Mouse (Mus musculus) thymus, adult 18-20 months (tissue): ENCODE data around the gene Mgll.
A peak's percentile ranks its signal among the peaks of the same experiment; 100 is the strongest.

Experiments
- DNase-seq, 2 experiments: peaks; one replicate each; pipeline ENCODE4 v3.0.0; 2022; ENCODE audit warnings: mixed read lengths in 2 of 2

The Mgll gene

DNA sequence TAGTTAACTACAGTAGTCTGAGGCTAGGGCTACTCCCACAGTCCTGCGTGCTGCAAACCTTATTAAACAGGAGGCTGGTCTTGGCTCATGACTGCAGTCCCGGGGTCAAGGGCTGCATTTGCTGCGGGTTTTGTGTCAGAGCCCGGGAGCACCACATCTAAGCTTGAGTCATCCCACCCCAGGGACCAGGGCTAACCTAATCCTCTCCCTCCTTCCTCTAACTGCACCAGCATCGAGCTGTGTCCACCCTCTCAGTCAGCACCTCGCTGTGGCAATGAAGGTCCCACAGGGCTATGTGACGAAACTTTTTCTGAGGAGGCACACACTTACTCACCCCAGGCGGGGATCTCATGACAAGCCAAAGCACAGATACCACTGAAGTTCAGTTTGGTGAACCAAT, 22.1 kb downstream of the Mgll start:
- DNase-seq = no peak

DNA sequence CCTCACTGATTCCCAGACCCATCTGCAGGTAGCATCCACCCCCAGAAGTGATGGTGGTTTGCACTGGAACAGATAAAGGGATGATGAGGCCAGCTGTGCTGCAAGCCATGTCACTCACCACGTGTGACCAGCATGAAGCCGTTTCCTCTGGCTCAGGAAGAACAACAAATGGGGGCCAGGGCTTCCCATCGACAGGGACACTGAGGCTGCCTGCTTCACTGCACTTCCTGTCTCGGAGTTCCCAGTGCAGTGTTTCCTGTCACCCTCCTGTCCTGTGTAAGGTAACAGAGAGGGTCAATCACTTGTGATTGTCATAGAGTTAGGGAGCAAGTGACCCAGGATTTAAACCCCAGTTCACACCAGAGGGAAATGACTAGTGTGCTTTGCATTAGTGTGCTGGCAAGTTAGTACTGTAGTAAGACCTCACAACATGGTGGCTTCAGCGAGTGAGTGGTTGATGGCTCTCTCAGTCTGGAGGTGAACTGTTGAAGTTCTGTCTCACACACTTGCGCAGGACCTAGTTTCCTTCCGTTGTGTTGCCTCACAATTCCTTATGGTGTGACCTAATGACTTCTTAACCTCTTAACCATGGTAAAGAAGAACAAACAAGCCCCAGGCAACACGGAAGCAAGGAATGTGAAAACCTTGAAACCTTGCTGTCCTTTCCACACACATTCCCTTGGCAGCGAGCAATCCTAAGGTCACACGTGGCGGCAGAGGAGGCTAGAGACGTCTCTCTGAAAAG, 23.3 kb downstream of the Mgll start:
- DNase-seq = no peak

DNA sequence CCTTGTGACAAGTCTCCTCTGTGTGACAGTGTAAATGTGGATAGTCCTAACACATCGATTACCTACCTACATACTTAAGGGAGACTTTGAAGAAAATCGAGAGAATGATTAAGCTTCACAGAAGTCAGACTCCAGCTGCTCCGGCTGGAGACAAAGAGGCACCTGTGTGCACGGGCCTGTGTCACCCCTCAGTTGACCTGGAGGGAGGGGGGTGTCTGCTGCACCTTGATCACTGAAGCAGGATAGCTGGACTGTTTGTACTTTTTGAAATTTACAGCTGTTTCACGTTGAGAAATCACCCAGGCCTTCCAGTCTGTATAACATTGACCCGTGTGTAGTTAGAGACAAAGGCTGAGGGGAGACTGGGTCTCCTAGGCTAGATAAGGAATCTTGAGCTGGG, 26.7 kb downstream of the Mgll start:
- DNase-seq = no peak

DNA sequence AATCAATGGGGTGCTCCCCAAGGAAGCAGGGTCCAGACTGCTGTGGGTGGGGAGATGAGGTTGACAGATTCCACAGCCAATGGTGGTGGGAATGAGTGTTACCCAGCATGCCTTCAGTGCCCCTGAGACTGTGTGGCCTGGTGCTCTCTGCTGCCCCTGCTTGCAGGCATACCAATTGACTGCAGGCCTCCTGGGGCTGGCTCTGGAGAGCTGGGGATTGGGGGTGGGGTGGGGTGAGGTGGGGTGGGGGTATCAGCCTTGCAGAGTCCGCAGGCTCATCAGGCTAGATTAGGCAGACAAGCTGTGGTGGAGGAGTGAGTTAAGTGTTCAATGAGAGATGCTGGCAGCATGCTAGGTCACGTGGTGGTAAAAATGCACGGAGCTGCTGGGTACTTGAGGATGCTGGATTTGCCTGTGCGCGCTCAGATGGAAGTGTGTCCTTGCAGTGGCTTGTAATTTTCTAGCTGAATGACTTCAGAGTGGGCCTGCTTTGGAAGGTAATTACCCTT, 28.6 kb downstream of the Mgll start:
- DNase-seq = no peak

DNA sequence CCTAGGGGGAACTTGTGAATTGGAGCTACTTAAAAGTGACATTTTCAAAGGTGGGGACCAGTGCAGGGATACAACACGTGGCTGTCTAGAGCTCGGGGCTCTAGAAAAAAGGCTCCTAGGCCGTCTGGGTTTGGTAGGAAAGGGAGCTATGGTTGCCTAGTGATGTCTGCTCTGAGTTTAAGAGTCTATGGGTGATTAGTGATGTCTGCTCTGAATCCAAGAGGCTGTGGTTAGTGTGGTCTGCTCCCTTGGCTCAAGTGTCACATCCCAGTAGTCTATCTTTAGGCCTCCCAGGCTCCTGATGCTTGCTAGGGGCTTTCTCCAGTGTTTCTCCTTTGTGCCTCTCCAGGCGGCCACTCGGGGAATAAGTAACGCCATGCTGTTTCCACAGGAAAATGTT, 29.4 kb downstream of the Mgll start:
- no peak for DNase-seq

DNA sequence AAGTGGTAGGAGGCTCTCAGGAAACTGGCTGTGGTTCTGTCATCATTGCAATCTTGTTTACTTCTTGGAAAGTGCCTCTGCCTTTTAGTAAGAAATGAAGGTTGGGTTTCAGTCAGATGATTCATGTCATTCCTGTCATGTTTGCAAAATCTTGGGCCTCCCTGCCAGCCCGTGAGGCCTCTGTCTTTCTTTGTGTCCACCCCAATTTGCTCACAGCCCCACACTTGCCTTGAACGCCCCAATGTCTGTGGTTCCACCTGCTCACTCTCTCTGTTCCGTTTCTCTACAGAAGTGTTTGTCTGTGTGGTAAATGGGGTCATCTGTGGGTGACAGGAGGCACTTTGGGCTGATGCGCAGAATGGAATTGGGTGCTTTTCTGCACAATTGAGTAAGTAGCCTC, 32.8 kb downstream of the Mgll start:
- no peak for DNase-seq

DNA sequence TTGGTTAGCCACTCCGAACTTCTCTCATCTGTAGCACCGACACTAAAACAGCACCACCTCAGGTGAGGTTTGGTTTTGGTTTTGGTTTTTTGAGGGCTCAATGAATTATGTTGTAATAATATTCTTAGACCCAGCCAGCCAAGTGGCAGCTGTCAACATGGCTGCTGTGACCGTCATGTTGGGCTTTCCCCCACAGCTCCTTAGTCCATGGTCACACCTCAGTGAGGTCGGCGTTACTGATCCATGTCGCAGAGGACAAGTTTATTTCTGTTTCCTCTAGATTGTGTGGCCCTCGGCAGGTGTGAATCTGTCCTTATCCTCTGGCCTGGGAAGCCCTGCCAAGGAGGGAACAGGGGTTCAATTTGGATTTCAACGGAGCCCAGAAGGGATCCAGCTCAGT, 33.9 kb downstream of the Mgll start:
- DNase-seq = no peak

DNA sequence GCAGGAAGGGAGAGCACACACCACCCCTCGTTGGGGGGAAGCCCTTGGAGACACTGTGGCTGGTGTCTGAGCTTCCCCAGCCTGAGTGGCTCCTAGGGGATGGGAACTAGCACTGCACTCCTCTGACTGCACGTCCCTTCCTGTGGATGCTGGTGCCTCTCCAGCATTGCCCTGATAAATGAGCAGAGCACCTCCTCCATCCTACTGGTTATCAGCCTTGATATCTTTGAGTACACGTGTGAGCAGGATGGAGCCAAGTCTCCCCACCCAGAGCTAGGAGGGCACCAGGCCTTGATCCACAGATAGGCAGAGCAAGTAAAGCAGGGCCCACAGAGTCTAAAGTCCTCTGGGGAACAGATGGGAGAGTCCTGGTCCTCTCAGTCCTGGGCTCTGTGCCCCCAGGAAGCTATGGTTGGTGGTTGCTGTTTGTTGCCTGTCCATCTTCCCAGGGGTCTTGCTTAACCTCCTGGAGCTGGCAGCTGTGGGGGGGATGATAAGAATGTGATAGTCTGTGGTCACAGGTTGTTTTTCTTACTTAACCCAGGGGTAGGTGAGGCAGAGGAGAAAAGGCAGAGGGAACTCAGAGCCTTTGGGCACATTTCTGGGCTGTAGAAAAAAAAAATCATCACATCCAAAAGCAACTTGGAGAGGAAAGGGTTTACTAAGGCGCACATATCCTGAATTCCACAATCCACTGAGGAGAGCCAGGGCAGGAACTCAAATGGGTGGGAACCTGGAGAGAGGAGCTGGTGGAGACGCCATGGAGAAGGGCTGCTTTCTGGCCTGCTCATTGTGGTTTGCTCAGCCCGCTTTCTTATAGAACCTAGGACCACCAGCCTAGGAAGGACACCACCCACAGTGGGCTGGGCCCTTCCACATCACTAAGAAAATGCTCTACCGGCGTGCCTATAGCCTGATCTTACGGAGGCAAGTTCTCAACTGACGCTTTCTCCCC, 34.6 kb downstream of the Mgll start:
- no peak for DNase-seq

DNA sequence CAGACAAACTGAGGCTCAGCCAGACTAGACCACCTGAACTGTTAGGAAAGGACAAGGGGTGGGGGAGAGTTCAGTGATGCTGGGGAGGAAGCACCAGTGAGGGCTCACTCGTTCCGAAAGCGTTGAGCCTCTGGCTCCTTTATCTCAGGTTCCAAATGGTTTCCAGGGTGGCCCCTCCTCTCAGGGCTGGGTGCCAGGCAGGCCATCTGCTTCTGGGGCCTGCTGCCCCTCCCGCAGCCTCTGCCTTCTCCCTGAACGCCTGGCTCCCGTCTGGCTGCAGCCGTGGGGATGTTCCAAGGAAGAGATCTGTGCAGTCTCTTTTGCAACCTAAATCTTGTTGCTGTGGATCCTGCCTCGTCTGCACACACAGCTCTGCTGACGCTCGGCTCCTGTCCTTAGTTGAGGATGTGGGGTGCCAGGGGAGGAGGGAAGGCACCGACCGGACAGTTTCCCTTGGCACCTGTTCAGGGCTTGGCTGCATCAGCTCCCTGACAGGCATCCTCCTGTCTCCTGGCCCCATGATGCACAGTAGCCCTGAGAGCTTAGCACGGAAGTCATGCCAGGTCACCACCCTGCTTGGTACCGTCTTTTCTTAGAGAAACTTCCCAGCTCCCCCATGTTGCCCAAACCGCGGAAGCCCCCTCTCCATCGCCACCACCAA, 35.7 kb downstream of the Mgll start:
- no peak for DNase-seq

DNA sequence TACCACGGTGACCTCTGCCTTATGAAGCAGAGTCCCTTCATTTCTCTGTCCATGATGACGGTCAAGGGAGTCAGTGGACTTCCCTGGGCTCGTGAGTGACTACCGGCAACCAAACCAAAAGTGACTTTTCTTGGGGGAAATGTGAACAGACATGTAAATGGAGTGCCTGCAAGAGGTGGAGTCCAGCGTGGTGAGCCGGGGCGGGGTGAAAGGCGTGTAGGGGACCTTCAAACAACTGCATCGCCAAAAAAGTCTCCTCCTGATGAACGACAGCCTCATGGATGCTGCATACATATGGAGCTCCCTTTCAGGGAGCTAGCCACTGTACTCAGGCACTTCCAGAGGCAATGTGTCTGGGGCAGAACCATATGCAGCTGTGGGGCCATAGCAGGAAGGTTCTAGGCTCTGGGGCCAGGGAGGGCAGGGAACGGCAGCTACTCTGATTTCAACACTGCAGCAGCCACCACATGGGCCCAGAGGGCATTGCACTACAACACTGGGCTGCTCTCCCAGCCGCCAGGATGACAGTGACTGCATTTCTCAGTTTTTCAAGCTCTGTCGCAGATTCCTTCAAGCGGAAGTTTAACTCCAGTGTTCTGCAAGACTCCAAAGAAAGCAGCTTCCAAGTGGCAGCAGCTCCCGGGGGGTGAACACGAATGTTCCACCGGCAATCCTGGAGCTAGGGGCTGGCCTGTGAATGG, 36.9 kb downstream of the Mgll start:
- DNase-seq = no peak

DNA sequence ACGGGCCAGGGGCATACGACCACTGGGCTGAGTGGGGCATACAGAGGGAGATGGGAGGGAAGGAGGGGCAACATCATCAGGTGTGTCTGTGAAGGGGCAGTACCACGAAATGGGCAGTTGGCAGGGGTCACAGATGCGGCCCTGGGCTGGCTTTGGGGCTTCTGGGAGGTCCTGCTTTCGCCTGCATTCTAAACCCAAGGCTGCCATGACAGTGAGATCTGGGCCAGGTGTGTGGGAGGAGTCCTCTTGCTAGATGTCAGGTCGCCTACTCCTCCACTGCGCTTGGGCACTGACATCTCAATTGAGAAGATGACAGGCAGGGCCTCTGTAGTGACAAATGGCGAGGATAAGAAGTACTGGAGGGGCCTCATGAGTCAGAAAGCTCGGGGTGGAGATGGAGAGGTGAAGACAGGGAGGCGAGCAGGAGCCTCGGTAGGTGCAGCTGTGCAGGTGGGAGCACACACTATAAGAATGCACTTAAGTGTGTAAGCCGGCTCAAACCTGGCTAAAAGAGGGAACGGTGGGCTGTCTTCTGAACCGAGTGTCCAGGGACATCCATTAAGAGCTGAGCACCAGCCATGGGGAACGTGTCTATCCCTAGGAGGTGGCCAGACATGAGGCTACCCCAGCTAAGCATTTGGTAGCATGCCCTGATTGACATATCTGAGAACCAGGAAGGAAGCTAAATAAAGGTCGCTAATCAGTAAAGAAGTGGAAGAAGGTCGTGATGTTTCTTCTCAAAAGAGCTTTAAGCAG, 37.6 kb downstream of the Mgll start:
- DNase-seq = no peak

DNA sequence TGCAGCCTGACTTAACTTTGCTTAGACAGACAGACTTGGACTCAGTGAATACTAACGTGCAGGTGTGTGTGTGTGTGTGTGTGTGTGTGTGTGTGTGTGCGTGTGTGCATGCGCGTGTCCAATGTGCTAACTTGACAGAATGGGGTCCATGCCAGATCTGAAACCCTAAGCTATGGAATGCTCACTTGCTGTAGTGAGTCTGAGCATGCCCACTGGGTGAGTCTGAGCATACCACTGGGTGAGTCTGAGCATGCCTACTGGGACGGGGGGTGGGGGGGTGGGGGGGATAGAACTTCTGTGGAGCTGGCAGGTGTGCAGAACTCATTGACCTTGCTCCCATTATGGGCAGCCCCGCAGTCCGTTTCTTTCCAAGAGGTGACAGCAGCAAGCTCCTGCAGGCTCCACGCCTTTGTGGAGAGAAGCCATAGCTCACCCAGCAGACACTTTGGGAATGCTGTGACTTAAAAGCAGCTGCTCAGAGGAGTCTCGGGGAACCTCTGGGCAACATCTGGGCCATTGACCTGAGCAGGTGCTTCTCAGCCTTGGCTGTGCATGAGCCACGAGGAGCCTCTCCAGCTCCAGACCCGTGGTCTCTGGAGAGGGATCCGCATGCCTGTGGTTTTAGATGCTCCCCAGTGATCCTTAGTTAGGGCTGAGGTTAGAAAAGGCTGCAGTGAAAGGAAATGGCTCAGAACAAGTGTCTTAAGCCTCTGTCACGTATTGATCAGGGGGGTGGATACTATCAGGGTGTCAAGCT, 38.4 kb downstream of the Mgll start:
- no peak for DNase-seq

DNA sequence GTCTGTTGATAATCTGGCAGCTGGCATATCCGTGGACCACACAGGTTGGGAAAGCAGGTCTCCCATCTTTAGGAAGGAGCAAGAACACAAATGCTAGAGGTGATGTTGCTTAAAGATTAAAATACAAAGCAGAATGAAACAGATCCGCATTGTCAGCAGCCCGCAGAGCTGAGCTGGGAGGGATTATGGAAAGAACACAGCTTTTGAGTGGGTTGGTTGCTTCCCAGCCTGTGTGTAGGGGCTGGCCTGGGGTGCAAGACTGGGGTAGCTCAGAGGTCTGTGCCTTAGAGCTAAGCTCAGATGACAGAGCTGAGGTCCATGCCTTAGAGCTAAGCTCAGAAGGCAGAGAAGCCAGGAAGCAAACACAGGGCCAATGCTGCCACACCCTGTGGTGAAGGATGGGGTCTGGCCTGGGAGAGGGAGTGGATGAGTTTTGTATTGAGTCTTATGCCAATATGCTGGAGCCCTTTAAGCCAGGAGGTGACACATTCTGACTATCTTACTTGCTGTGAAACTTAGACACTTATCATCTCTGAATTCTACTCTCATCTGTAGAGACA, 39.4 kb downstream of the Mgll start:
- DNase-seq = no peak

DNA sequence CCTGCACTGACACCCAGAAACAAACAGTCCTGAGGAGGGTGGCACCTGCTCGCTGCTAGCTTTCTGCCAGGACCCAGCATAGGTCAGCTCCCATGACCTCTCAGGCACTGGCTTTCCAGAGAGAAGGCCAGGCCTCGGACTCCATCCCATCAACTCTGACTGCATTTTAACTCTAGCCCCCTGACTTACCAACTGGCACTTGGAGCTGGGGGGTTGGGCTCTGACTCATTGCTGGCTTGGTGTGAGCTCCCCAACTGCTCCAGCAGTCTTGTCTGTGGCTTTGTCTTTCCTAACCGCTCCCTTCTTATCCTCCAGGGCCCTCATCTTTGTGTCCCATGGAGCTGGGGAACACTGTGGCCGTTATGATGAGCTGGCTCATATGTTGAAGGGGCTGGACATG, 40.1 kb downstream of the Mgll start:
- DNase-seq = no peak

DNA sequence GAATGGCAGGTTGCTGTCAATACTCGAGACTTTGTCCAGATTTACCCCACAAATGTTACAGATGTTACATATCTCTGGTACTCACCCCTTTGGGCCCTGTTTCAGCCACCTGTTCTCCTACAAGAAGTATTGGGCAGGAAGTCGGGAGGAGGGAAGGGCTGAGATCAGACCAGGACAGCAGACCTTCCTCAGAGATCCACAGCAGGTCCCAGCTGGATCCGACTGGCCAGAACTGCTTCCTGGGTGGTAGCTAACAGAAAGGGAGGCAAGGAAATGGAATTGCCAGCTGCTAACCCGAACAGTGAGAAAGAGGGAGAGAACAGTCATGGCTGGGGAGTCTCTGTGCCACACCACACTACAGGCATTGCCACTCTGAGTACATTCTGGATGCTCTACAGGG, 43.5 kb downstream of the Mgll start:
- DNase-seq = no peak

DNA sequence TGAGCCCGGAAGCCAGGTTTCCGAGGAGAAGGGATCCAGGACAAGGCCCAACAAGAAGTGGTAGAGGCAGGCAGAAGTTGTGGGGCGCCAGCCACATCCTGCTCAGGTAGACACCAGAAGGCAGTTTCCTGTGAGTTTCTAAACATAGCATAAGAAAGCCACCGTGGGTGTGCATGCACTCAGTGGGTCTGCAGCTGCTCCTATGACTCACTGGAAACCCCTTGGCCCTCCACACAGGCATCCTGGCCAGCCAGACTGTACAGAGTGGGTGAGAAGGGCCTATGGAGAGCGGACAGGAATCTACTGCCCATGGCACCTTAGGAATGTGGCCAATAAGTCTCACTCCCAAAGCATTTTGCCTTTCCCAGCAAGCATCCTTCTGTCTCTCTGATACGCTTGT, 45.5 kb downstream of the Mgll start:
- peak; percentile 45 to 64 for DNase-seq

DNA sequence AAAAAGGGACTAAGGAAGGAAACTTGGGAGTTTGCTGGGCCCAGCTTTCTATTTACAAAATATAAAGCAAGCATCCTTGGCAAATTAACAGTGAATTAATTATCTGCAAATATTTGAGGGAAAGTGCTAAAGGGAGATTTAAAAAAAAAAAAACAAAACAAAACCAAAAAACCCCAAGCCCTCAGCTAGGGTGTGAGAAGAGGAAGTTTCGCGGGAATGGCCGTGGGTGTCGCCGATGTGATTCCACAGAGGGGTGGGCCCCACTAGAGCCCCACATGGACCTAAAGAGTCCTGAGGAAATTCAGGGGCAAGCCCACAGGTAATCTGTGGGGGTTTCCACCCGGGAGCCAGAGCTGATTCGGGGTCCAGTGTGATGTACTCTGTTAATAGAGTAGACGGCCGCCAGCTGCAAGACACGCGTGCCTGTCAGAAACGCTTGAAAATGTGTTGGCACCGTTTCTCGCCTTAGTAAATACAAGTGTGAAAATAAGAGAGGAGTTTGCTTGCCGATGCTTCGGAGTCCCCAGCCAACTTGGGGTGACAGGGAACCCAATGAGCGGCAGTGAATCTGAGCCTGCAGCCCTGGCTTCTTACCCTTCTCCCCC, 46.2 kb downstream of the Mgll start:
- DNase-seq = no peak

DNA sequence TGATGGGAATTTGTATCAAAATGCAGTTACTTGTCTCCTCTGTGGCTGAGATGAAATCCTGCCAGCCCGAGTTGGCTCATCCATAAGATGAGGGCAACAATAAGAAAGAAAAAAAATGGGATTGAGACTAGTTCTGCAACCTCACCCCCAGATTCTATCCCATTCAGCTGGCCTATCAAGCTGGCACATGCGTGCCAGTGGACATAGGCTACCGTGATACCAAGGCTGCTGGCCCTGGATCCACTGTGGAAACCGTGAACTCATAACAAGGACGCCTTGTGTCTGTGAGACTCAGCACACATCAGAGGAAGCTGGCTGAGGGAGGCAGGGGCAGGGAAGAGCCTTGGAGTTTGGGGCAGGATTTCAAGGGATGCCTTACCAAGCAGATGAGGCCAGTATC, 46.8 kb downstream of the Mgll start:
- DNase-seq = no peak

DNA sequence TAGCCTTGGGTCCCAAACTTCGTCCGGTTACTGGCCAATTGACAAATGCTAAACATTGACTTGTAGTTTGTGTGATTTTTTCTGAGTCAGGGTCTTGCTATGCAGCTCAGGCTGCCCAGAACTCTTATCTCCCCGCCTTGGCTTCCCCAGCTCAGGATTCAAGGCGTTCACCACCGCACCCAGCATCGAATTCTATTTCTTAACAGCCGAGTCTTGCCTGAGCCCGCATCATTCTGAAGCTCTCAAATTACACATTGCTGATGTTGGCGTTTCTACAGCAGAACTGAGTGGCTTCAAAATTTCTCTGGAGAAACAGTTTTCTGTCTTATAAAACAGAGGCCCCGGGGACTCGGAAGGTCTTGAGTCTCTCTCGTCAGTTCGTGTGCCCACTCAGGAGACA, 47.8 kb downstream of the Mgll start:
- DNase-seq = no peak

DNA sequence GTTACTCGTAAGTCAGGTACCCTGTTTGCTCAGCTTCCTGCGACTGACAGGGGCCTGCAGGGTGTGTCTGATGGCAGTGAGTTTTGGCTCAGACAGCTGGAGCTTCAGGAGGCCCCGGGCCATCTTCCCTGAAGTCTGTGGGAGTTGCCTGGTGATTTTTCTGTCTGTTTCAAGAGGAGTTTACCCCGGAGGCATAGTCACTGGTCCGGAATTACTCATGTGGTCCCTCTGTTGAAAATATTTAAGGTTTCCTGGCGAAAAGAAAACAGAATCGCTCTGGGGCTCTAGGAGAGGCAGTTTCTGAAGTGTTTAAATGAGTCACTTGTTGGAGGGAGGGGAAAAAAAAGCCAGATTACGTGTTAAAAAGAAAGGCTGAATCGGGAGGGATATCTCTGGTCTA, 49.8 kb downstream of the Mgll start:
- no peak for DNase-seq

DNA sequence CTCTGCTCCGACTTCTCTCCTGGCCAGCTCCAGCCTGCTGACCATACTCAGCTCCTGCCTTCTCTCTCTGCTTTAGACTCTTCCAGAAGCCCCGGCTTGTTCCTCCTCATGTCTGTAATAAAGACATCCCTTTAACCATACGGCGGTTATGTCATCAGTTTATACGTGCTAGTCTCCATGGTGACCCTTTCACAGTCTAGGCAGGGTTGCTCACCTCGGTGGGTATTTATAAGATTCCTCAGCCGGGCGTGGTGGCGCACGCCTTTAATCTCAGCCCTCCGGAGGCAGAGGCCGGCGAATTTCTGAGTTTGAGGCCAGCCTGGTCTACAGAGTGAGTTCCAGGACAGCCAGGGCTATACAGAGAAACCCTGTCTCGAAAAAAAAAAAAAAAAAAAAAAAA, 51.1 kb downstream of the Mgll start:
- no peak for DNase-seq
